12 mouse cellular contexts compared by ENCODE assay signal in the genomic region with DNA sequence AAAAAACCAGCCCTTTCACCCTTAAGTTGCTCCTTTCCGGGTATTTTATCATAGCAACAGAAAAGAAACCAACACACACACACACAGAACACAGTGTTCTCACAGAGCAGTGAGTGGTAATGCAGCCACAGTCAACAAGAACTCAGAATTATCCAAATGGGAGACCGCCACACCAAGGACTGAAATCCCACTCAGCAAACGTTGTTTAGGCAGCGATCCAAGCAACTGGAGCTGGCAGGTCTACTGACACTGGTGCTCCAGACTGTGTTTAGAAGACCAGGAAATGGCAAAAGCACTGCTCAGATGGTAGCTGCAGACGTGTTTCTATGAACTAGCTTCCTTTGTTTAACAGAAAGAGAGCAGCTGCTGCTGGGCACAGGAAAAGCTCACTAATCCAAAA. TPM values are rescaled to one million over a fixed set of nuclear protein-coding genes. Genes with fewer than 3 reads are reported as not detected.
DNase-seq lines count a peak whose midpoint lies in the region; TF ChIP-seq lines count a peak whose summit lies in the region.
"Had no signal": no experiment of that assay in that cellular context is flagged by ENCODE, and none has a peak within 500 bp of the region (broad histone marks: within the 10 kb centered on the region; RNA-seq: fewer than 3 reads in every experiment).

No protein-coding gene starts in this region.

- no peak for TF ChIP-seq CTCF in brain, embryonic 14.5 days (IDR thresholded peaks at IDR 0.05; ENCODE audit: borderline replicate concordance, extremely low read depth, insufficient read depth, insufficient read length)

- no peak for TF ChIP-seq POLR2A in brain, embryonic 14.5 days (IDR thresholded peaks at IDR 0.05; ENCODE audit: borderline replicate concordance, extremely low read depth, insufficient read depth, insufficient read length, poor library complexity, severe bottlenecking)

- intact Hi-C loops in heart, postnatal 36 days (cut with DNase I) = no loop called here

- DNase-seq in heart, adult 11 months = peak; percentile 68
- no peak for DNase-seq in heart, postnatal 36 days
- peak; percentile 53 for DNase-seq in brain, embryonic 14.5 days (ENCODE audit: low read depth)
- DNase-seq in layer of hippocampus, postnatal 14 days (ENCODE audit: low spot score in 2 of 2) = peak; percentile 69 to 78
- peak; percentile 79 for DNase-seq in lung, postnatal 36 days
- DNase-seq in left cerebral cortex, adult 9 months (ENCODE audit: low spot score in 2 of 2) = no peak
- DNase-seq in thymus, postnatal 10 days (ENCODE audit: low spot score in 2 of 2) = no peak
- DNase-seq: cerebellum, postnatal 10 days; heart, adult 18-20 months; kidney, postnatal 25 days; left cerebral cortex, postnatal 4 days; thymus, postnatal 14 days had no signal

RNA-seq across cellular contexts. Expression of a gene that starts 16.7 kb away (rescaled TPM):
- total RNA-seq in heart, postnatal 36 days (2021) = 10 to 100 TPM; 62.9 to 69.1 TPM
- 164 and 175 TPM in 2 replicates for polyA plus RNA-seq in brain, embryonic 14.5 days (2012; rRNA removed)
- 100 to 1,000 TPM; 108 to 113 TPM for total RNA-seq in layer of hippocampus, postnatal 14 days (2021)

RNA-seq across cellular contexts. Expression of a gene that starts 26.8 kb away (rescaled TPM):
- total RNA-seq in heart, postnatal 36 days (2021) = 10 to 100 TPM; 15.0 to 17.0 TPM
- polyA plus RNA-seq in brain, embryonic 14.5 days (2012; rRNA removed) = 35.4 and 36.7 TPM in 2 replicates
- total RNA-seq in layer of hippocampus, postnatal 14 days (2021) = 10 to 100 TPM; 27.1 to 28.5 TPM

Comparison
In these comparisons a context has a peak if more than half of its experiments do, and no peak if none do; other contexts are left out.
1. DNase-seq: peak in heart, adult 11 months (single experiment), brain, embryonic 14.5 days (single experiment), layer of hippocampus, postnatal 14 days (2 of 2) and lung, postnatal 36 days (single experiment); none in heart, postnatal 36 days (0 of 2), left cerebral cortex, adult 9 months (0 of 2) and thymus, postnatal 10 days (0 of 2).